Comparison of ENCODE assay signal across 8 mouse cellular contexts in genomic region chr10:12996736-12997477, GRCm38 (mm10). TPM values are rescaled to one million over a fixed set of nuclear protein-coding genes. Genes with fewer than 3 reads are reported as not detected.
DNase-seq lines count a peak whose midpoint lies in the region; ATAC-seq lines count a peak whose summit lies in the region.

No protein-coding gene starts in this region.

- no peaks in the 10 kb centered on the region for H3K27me3 ChIP-seq in embryonic facial prominence, embryonic 15.5 days
- H3K27me3 ChIP-seq in heart, embryonic 10.5 days (ENCODE audit: insufficient read depth, poor library complexity, severe bottlenecking) = no peaks in the 10 kb centered on the region
- H3K27me3 ChIP-seq in kidney, embryonic 14.5 days (ENCODE audit: control insufficient read depth, insufficient read depth, low read length) = no peaks in the 10 kb centered on the region

- H3K4me2 ChIP-seq in embryonic facial prominence, embryonic 15.5 days (replicated peaks) = peak overlapping the region; percentile 31; the same call in 1 of the 2 replicates
- no peak overlapping the region for H3K4me2 ChIP-seq in kidney, embryonic 14.5 days (replicated peaks; ENCODE audit: low read depth, low read length)

- no peak overlapping the region for H3K27ac ChIP-seq in embryonic facial prominence, embryonic 15.5 days (replicated peaks)
- peak overlapping the region; percentile 17; the same call in 1 of the 2 replicates for H3K27ac ChIP-seq in heart, embryonic 10.5 days
- H3K27ac ChIP-seq in kidney, embryonic 14.5 days (ENCODE audit: low read depth, low read length) = no peak overlapping the region

- no peak overlapping the region for H3K9ac ChIP-seq in embryonic facial prominence, embryonic 15.5 days
- no peak overlapping the region for H3K9ac ChIP-seq in kidney, embryonic 14.5 days (ENCODE audit: low read depth, low read length)

- 39% methylated on average over 17 of the region's 17 CpGs for WGBS in embryonic facial prominence, embryonic 15.5 days
- WGBS in heart, embryonic 10.5 days = 41% methylated on average over 17 of the region's 17 CpGs
- 43% methylated on average over 17 of the region's 17 CpGs for WGBS in kidney, embryonic 14.5 days

- no peak; the same call in 1 of the 2 replicates for ATAC-seq in embryonic facial prominence, embryonic 15.5 days (ENCODE audit: insufficient number of reproducible peaks, low FRiP score, low TSS enrichment, low read depth)
- peak; percentile 71 for ATAC-seq in kidney, embryonic 14.5 days (ENCODE audit: low FRiP score, low TSS enrichment)
- peak; percentile 98 for ATAC-seq in monocyte, adult 5-6 weeks (replicated peaks; ENCODE audit: insufficient number of reproducible peaks, low FRiP score, low TSS enrichment, poor library complexity, severe bottlenecking)

- H3K4me1 ChIP-seq in embryonic facial prominence, embryonic 15.5 days = no peaks in the 10 kb centered on the region
- H3K4me1 ChIP-seq in heart, embryonic 10.5 days = no peaks in the 10 kb centered on the region; the same call in 1 of the 2 replicates
- H3K4me1 ChIP-seq in kidney, embryonic 14.5 days (ENCODE audit: control insufficient read depth, insufficient read depth, low read length) = no peaks in the 10 kb centered on the region

- no peaks in the 10 kb centered on the region for H3K9me3 ChIP-seq in embryonic facial prominence, embryonic 15.5 days (replicated peaks)
- H3K9me3 ChIP-seq in heart, embryonic 10.5 days = no peaks in the 10 kb centered on the region
- no peaks in the 10 kb centered on the region for H3K9me3 ChIP-seq in kidney, embryonic 14.5 days (ENCODE audit: control insufficient read depth, low read length)

- H3K36me3 ChIP-seq in embryonic facial prominence, embryonic 15.5 days = no peaks in the 10 kb centered on the region
- no peaks in the 10 kb centered on the region for H3K36me3 ChIP-seq in heart, embryonic 10.5 days
- no peaks in the 10 kb centered on the region for H3K36me3 ChIP-seq in kidney, embryonic 14.5 days (ENCODE audit: control insufficient read depth, insufficient read depth, low read length)

- 0 out of 2 replicates have a peak overlapping the region, but pooled peaks have one; percentile 10 for H3K4me3 ChIP-seq in embryonic facial prominence, embryonic 15.5 days (replicated peaks)
- H3K4me3 ChIP-seq in heart, embryonic 10.5 days = no peak overlapping the region
- H3K4me3 ChIP-seq in kidney, embryonic 14.5 days (ENCODE audit: low read length) = no peak overlapping the region

- peak; percentile 91 for DNase-seq in 3T3-L1 (ENCODE audit: low read depth, low spot score)
- DNase-seq in adrenal gland, postnatal 4 days (ENCODE audit: low spot score in 2 of 2) = peak; percentile 59 to 77
- peak; percentile 89 for DNase-seq in heart, embryonic 10.5 days (ENCODE audit: low spot score)
- DNase-seq in liver = peak; percentile 87
- peak; percentile 68 to 82 for DNase-seq in spleen, postnatal 36 days (ENCODE audit: low spot score in 2 of 2)

RNA-seq across cellular contexts. Expression of gene Sf3b5, which starts 8.2 kb away (rescaled TPM):
- 10 to 100 TPM; 13.1 TPM for total RNA-seq in adrenal gland, postnatal 4 days (2021)
- polyA plus RNA-seq in embryonic facial prominence, embryonic 15.5 days (2015; fragmentation: Nextera tagmentation; extraction: Ambion mirVana) = 35.0 and 35.4 TPM in 2 replicates
- polyA plus RNA-seq in heart, embryonic 10.5 days (2016; fragmentation: Nextera tagmentation; extraction: Ambion mirVana) = 39.0 and 42.9 TPM in 2 replicates
- polyA plus RNA-seq in kidney, embryonic 14.5 days (2014; fragmentation: Nextera tagmentation; extraction: Ambion mirVana) = 43.2 and 61.8 TPM in 2 replicates
- 9.3 to 13.9 TPM (median 10.2 TPM) in 3 replicates for total RNA-seq in monocyte, adult 5-6 weeks (2017)

RNA-seq across cellular contexts. Expression of gene Stx11, which starts 32.8 kb away (rescaled TPM):
- total RNA-seq in adrenal gland, postnatal 4 days (2021) = 1 to 10 TPM; 8.4 to 9.7 TPM
- polyA plus RNA-seq in embryonic facial prominence, embryonic 15.5 days (2015; fragmentation: Nextera tagmentation; extraction: Ambion mirVana) = 5.6 and 6.8 TPM in 2 replicates
- 5.3 and 6.0 TPM in 2 replicates for polyA plus RNA-seq in heart, embryonic 10.5 days (2016; fragmentation: Nextera tagmentation; extraction: Ambion mirVana)
- 0.80 and 1.2 TPM in 2 replicates for polyA plus RNA-seq in kidney, embryonic 14.5 days (2014; fragmentation: Nextera tagmentation; extraction: Ambion mirVana)
- 36.7 to 65.0 TPM (median 55.4 TPM) in 3 replicates for total RNA-seq in monocyte, adult 5-6 weeks (2017)
